Mouse (Mus musculus) layer of hippocampus, postnatal 10 days (tissue): ENCODE results near the gene Olfr516. TPM values are rescaled to one million over a fixed set of nuclear protein-coding genes. Genes with fewer than 3 reads are reported as not detected.

Experiments
- DNase-seq, 2 experiments: peaks; one replicate each; pipeline ENCODE4 v3.0.0; 2021; ENCODE audit warnings: low spot score in 2 of 2
- long read RNA-seq: library from polyadenylated mRNA; stranded (forward); transcript quantifications from one replicate; pipeline ENCODE4 v2.0.0, GENCODE M21; 2023
- total RNA-seq, 2 experiments: library from RNA; stranded (reverse); gene quantifications; 2 replicates each; pipeline ENCODE4 v1.2.3; 2021

Olfr516 gene
- total RNA-seq: not detected
- long read RNA-seq: 0 reads

GRCm38 (mm10) chr7:108850429-108850828 lies at the start of gene Olfr516:
TSS of gene Olfr516 (minus strand) at chr7:108850529.
- no peak for DNase-seq

- DNase-seq: no peak
These were observed 44.0 kb upstream of the Olfr516 start, which contains the start of gene Olfr519 for GRCm38 (mm10) chr7:108894320-108894719. TSS of gene Olfr519 (minus strand) at chr7:108894420.

- no peak for DNase-seq
These were observed 34.6 kb upstream of the Olfr516 start, which contains the start of gene Olfr518 for GRCm38 (mm10) chr7:108884906-108885305. TSS of gene Olfr518 (minus strand) at chr7:108885006.

GRCm38 (mm10) chr7:108872279-108872678 lies 21.9 kb upstream of the Olfr516 start, which contains the start of gene Olfr517:
TSS of gene Olfr517 (minus strand) at chr7:108872379.
- DNase-seq: no peak

- no peak for DNase-seq
These were observed 24.4 kb downstream of the Olfr516 start, which contains the start of gene Olfr514 for GRCm38 (mm10) chr7:108825897-108826296. TSS of gene Olfr514 (minus strand) at chr7:108825997.

GRCm38 (mm10) chr7:108814593-108815215 lies 35.6 kb downstream of the Olfr516 start:
- DNase-seq: peak; percentile 21 to 24

- DNase-seq: no peak
These were observed 53.0 kb downstream of the Olfr516 start for GRCm38 (mm10) chr7:108797205-108797933.

Other genes with a start within 250 kb of the Olfr516 start
- not detected for gene Olfr506, start 239.7 kb downstream of the Olfr516 start, total RNA-seq
- not detected for gene Olfr507, start 228.7 kb downstream of the Olfr516 start, total RNA-seq
- gene Olfr508, start 220.5 kb downstream of the Olfr516 start, total RNA-seq: not detected
- not detected for gene Olfr509, start 198.6 kb downstream of the Olfr516 start, total RNA-seq
- gene Olfr510, start 184.1 kb downstream of the Olfr516 start, total RNA-seq: not detected
- gene Olfr512, start 137.2 kb downstream of the Olfr516 start, total RNA-seq: not detected
- gene Olfr513, start 99.6 kb downstream of the Olfr516 start, total RNA-seq: not detected
- gene Olfr514, start 24.5 kb downstream of the Olfr516 start, total RNA-seq: not detected
- not detected for gene Olfr517, start 21.9 kb upstream of the Olfr516 start, total RNA-seq
- not detected for gene Olfr518, start 34.5 kb upstream of the Olfr516 start, total RNA-seq
- not detected for gene Olfr519, start 43.9 kb upstream of the Olfr516 start, total RNA-seq
- under 1 TPM; 0.29 to 0.43 TPM for gene Nlrp10, start 79.6 kb upstream of the Olfr516 start, total RNA-seq
- gene Eif3f, start 83.9 kb upstream of the Olfr516 start, total RNA-seq: 100 to 1,000 TPM; 121 to 130 TPM
- 100 to 1,000 TPM; 162 to 173 TPM for gene Tub, start 99.8 kb upstream of the Olfr516 start, total RNA-seq
- 10 to 100 TPM; 47.3 to 52.1 TPM for gene Ric3, start 232.8 kb upstream of the Olfr516 start, total RNA-seq